Mouse (Mus musculus) liver, embryonic 14.5 days (tissue): ENCODE data around the gene Cops4.

ENCODE experiments used
- CTCF ChIP-seq: IDR thresholded peaks from 2 replicates; pipeline ENCODE4 v1.5.1; 2016; ENCODE audit warnings: antibody characterized with exemption, low read depth, control low read depth
- EP300 ChIP-seq: IDR thresholded peaks from 2 replicates; pipeline ENCODE4 v1.6.1; 2016; ENCODE audit warnings: antibody characterized with exemption, low read depth

DNA sequence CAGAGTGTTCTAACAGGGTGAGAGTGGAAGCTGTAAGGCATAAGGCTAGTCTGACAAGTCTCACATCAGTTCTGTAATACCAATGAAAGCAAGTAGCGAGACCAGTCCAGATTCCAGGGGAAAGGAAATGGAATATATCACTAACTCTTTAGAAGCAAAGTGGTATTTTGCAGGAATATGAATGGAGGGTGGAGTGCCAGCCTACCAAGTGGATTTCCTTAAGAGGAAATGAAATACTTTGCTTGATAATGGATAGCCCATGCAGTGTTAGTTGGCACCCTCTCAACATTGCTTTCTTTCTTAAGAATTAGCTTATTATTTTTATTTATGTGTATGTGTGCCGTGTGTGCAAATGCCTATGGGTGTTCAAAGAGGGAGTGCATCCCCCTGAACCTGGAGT, 2.1 kb downstream of the Cops4 start:
- TF ChIP-seq CTCF (no peak), EP300 (no peak)
